Mouse (Mus musculus) C2C12 (cell line): ENCODE data around the gene Akap6. TPM values are rescaled to one million over a fixed set of nuclear protein-coding genes. Genes with fewer than 3 reads are reported as not detected.

Experiments
- H3K27me3 ChIP-seq: one replicate; pipeline ENCODE4 v1.6.1; 2011; ENCODE audit not compliant: control insufficient read depth, insufficient read depth, insufficient read length
- H3K36me3 ChIP-seq: one replicate; pipeline ENCODE4 v1.6.1; 2011; ENCODE audit not compliant: control insufficient read depth, insufficient read depth
- H3K4me3 ChIP-seq: one replicate; pipeline ENCODE4 v1.5.1; 2011; ENCODE audit warnings: mild to moderate bottlenecking, control low read depth; ENCODE audit not compliant: poor library complexity, insufficient read depth, severe bottlenecking
- H3K79me2 ChIP-seq: one replicate; pipeline ENCODE4 v1.6.1; 2011; ENCODE audit not compliant: control insufficient read depth, insufficient read depth
- H3K79me3 ChIP-seq: one replicate; pipeline ENCODE4 v1.6.1; 2011; ENCODE audit warnings: low read depth, control low read depth
- H3ac ChIP-seq: one replicate; pipeline ENCODE3; 2011; ENCODE audit warnings: low read depth; ENCODE audit not compliant: control insufficient read depth, insufficient read length
- CEBPB ChIP-seq: IDR thresholded peaks from one replicate; pipeline ENCODE4 v1.6.1; 2011; ENCODE audit warnings: low read depth, mild to moderate bottlenecking, control low read depth, moderate library complexity
- CTCF ChIP-seq: IDR thresholded peaks from one replicate; pipeline ENCODE4 v1.5.1; 2011; ENCODE audit not compliant: control insufficient read depth, insufficient read depth, insufficient read length
- FOSL1 ChIP-seq: IDR thresholded peaks from one replicate; pipeline ENCODE4 v1.8.0; 2011; ENCODE audit warnings: mild to moderate bottlenecking, low read length; ENCODE audit not compliant: poor library complexity, insufficient read depth, severe bottlenecking
- MAX ChIP-seq: IDR thresholded peaks from one replicate; pipeline ENCODE4 v1.6.1; 2011; ENCODE audit warnings: mild to moderate bottlenecking, control low read depth
- MYOD1 ChIP-seq: IDR thresholded peaks from one replicate; pipeline ENCODE4 v1.6.1; 2011; ENCODE audit warnings: low read depth; ENCODE audit not compliant: control insufficient read depth, insufficient read length
- MYOG ChIP-seq: IDR thresholded peaks from one replicate; pipeline ENCODE4 v1.6.1; 2011; ENCODE audit not compliant: control insufficient read depth, insufficient read length; ENCODE audit errors: extremely low read depth
- USF1 ChIP-seq: IDR thresholded peaks from one replicate; pipeline ENCODE4 v1.6.1; 2011; ENCODE audit warnings: low read depth, mild to moderate bottlenecking, control low read depth, moderate library complexity
- polyA plus RNA-seq: library from polyadenylated mRNA; unstranded; fragments of >200 nt; fragmentation: generic; extraction: Trizol; gene quantifications from one replicate; pipeline ENCODE4 v1.2.1, GENCODE M21; 2012; ENCODE audit warnings: missing spikeins

The Akap6 gene
- polyA plus RNA-seq, 1 experiment, result 0.51 TPM

DNA sequence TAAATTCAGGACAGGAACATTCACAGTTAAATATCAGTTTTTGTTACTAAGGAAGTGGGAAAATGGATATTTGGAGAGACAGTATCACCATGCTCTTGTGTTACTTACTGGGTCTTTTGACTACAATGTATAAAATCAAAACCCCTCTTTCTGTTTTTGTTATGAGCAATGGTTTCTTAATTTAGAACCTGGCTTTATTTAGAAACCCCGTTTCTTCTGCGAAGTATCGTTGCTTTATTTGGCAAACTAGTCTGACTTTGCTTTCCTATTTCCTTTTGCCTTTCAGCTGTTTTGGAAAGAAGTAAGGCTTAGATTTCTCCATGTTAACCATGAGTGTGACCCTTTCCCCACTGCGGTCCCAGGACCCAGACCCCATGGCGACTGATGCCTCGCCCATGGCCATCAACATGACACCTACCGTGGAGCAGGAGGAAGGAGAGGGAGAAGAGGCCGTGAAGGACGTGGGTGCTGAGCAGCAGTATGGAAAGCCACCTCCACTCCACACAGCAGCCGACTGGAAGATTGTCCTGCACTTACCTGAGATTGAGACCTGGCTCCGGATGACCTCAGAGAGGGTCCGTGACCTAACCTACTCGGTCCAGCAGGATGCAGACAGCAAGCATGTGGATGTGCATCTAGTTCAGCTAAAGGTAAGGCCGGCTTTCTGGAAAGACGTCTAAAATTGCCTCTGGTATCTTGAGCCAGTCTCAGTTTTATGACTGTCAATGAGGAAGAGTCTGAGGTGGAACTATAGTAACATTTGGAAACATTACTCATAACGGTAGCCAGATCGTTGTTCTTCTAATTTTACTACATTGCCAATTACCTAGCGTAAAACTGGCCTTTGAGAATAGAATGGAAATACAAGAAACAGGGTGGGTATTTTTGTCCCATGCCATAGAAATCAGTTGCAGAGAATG is 96.6 kb downstream of the Akap6 start:
- Histone ChIP-seq H3K79me2 (no peaks in the 10 kb centered on the region), H3K27me3 (no peaks in the 10 kb centered on the region), H3ac (no peak overlapping the region), H3K36me3 (no peaks in the 10 kb centered on the region), H3K79me3 (no peaks in the 10 kb centered on the region), H3K4me3 (no peak overlapping the region)
- TF ChIP-seq CEBPB (no peak), MAX (no peak), CTCF (no peak), USF1 (no peak), FOSL1 (no peak), MYOD1 (no peak), MYOG (no peak)

DNA sequence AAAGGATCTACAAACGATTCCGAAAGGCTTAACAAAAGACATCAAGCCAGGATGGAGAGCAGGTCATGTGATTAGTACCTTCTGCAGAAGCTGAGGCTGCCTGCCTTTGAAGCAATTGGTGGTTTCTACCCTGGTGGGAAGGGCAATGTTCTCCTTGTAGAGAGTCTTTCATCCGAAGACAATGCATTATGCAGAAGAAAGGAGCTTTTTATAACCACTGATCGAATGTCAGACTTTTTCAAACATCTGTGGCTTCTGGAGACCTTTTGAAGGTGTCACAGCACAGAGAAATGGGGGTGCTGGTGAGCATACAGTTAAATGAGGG is 97.2 kb downstream of the Akap6 start:
- no peak overlapping the region for H3ac ChIP-seq
- no peaks in the 10 kb centered on the region for H3K79me3 ChIP-seq
- no peaks in the 10 kb centered on the region for H3K27me3 ChIP-seq
- H3K79me2 ChIP-seq, result no peaks in the 10 kb centered on the region
- H3K36me3 ChIP-seq, result no peaks in the 10 kb centered on the region
- no peak overlapping the region for H3K4me3 ChIP-seq
- TF ChIP-seq MYOG (no peak), FOSL1 (no peak), MYOD1 (no peak), MAX (no peak), CEBPB (no peak), CTCF (no peak), USF1 (no peak)

DNA sequence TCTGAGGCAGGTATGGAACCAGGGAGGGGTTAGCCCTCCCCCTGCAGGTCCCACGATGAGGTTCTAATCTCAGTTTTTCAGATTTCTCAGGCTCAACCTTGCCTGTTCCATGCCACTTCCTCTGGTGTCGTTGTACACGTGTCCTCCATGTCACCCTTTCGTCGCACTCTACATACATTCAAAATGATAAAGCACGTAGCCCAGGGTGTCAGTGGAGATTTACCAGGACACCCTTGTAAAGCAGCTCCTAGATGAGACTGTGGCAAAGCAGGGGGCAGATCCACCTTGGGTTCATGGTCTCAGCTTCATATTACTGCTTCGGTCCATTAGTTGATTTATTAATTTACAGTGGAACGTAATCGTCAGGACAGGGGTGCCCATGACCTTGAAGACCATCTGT is 100.5 kb downstream of the Akap6 start:
- Histone ChIP-seq H3K27me3 (no peaks in the 10 kb centered on the region), H3ac (no peak overlapping the region), H3K79me3 (no peaks in the 10 kb centered on the region), H3K79me2 (no peaks in the 10 kb centered on the region), H3K4me3 (no peak overlapping the region), H3K36me3 (no peaks in the 10 kb centered on the region)
- no peak for TF ChIP-seq USF1
- TF ChIP-seq CTCF, result no peak
- no peak for TF ChIP-seq MAX
- TF ChIP-seq MYOD1, result no peak
- TF ChIP-seq CEBPB, result no peak
- no peak for TF ChIP-seq FOSL1
- no peak for TF ChIP-seq MYOG

DNA sequence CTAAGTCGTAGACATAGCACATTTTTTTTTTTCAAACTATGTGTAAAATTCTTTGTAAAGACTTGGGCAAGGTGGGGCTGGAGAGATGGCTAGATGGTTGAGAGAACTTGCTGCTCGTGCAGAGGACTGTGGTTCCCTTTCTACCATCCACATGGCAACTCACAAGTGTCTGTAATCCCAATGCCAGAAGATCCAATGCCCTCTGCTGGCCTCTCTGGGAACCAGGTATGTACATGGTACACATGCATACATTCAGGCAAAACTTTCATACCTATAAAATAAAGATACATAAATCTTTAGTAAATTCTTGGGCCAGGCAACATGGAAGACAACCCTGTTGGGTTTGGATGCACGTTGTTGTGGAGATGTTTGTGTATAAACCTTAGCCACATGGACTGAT is 107.1 kb downstream of the Akap6 start:
- H3ac ChIP-seq, result no peak overlapping the region
- TF ChIP-seq USF1 (no peak), FOSL1 (no peak), MYOG (no peak)
- H3K36me3 ChIP-seq, result no peaks in the 10 kb centered on the region
- H3K4me3 ChIP-seq, result no peak overlapping the region
- H3K27me3 ChIP-seq, result no peaks in the 10 kb centered on the region
- H3K79me3 ChIP-seq, result no peaks in the 10 kb centered on the region
- H3K79me2 ChIP-seq, result no peaks in the 10 kb centered on the region

DNA sequence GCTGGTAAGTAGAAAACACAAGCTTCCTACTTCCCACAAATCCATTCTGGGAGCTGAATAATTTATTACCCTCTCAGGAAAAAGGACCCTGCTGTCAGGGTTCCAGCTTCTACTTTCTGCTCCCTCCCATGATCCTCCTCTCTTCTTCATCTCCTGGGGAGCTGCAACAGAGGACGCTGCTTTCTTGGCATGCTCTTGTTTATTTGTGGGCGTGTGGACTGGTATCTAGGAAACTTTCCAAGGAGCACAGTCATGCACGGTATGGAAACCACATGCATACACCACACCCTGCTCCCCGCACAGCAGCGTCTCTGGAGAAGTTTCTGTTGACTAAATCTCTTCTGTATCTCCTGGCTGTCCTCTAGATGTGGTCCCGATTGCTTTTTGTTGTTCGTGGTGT is 119.4 kb downstream of the Akap6 start:
- Histone ChIP-seq H3K27me3 (no peaks in the 10 kb centered on the region), H3ac (no peak overlapping the region), H3K79me3 (no peaks in the 10 kb centered on the region), H3K36me3 (no peaks in the 10 kb centered on the region), H3K4me3 (no peak overlapping the region), H3K79me2 (no peaks in the 10 kb centered on the region)
- peak; percentile 19 for TF ChIP-seq MYOD1
- TF ChIP-seq MAX, result peak; percentile 95
- no peak for TF ChIP-seq USF1

DNA sequence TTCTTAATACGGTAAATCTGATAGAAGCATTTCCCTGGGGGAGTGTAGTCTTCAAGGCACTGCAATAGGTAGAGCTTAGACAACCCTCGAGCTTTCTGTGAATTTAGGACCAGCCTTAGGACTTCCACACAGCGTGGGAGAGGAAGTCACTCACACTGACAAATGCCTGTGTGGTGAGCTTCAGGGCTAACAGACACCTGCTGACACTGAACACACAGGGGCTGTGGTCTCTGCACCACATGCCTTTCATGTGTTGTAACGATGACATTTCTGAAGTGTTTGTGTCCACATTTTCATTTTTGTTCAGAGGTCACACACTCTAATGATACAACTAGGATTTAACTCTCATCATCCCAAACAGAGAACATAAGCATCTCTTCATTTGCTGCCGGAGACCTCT is 125.6 kb downstream of the Akap6 start:
- no peaks in the 10 kb centered on the region for H3K27me3 ChIP-seq
- TF ChIP-seq MYOG (no peak), MAX (no peak), USF1 (no peak), CEBPB (no peak), MYOD1 (peak; percentile 22)
- H3K36me3 ChIP-seq, result no peaks in the 10 kb centered on the region
- H3K4me3 ChIP-seq, result no peak overlapping the region
- H3K79me3 ChIP-seq, result no peaks in the 10 kb centered on the region
- no peak overlapping the region for H3ac ChIP-seq
- no peaks in the 10 kb centered on the region for H3K79me2 ChIP-seq
